Mouse (Mus musculus) heart, adult 8-10 months (tissue): ENCODE results near the gene Zfp341. TPM values are rescaled to one million over a fixed set of nuclear protein-coding genes. Genes with fewer than 3 reads are reported as not detected.
A peak's percentile ranks its signal among the peaks of the same experiment; 100 is the strongest.

Experiments
- DNase-seq: peaks from one replicate; pipeline ENCODE4 v3.0.0; 2022; ENCODE audit warnings: low spot score
- total RNA-seq, 4 experiments: library from RNA; stranded (reverse); gene quantifications; 2 replicates each; pipeline ENCODE4 v1.2.4; 2022

The Zfp341 gene
- total RNA-seq, 4 experiments from 2014 or later = 2.4 to 4.3 (median 2.7) TPM

- no peak for DNase-seq
These were observed 21.0 kb downstream of the Zfp341 start for GRCm38 (mm10) chr2:154633876-154634644.

GRCm38 (mm10) chr2:154635826-154636225 lies 22.7 kb downstream of the Zfp341 start:
- DNase-seq = no peak

- DNase-seq = no peak
These were observed 25.4 kb downstream of the Zfp341 start for GRCm38 (mm10) chr2:154638521-154638920.

- no peak for DNase-seq
These were observed 26.0 kb downstream of the Zfp341 start for GRCm38 (mm10) chr2:154639115-154639514.

GRCm38 (mm10) chr2:154641176-154641575 lies 28.1 kb downstream of the Zfp341 start:
- no peak for DNase-seq

GRCm38 (mm10) chr2:154642005-154642459 lies 28.9 kb downstream of the Zfp341 start:
- no peak for DNase-seq

- no peak for DNase-seq
These were observed 29.8 kb downstream of the Zfp341 start for GRCm38 (mm10) chr2:154642712-154643385.

- no peak for DNase-seq
These were observed 33.5 kb downstream of the Zfp341 start for GRCm38 (mm10) chr2:154646634-154647033.

- DNase-seq = no peak
These were observed 35.0 kb downstream of the Zfp341 start for GRCm38 (mm10) chr2:154648086-154648485.

- DNase-seq = no peak
These were observed 37.3 kb downstream of the Zfp341 start for GRCm38 (mm10) chr2:154650404-154650803.

DNA sequence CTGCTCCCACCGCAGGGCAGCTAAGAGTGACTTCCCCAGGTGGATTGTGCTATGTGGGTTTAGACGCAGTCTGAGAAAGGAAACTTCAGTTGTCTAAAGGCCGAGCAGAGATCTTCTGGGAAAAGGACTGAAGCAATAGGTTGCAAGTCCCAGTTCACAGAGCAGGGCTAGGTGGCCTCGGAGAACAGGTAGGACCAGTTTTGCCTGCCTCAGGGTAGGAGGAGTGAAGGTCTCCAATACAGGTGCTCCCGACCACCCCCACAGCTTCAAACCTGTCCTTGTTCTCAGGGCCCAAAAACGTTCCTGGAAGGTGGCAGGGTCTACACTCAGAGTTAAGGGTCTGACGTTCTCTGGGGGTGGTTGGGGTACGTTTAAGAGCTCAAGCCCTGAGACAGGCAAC lies 38.3 kb downstream of the Zfp341 start, which contains the start of gene Chmp4b:
Chmp4b (plus strand) TSS at position 343 of the 400 bp plus-strand sequence.
- no peak for DNase-seq

DNA sequence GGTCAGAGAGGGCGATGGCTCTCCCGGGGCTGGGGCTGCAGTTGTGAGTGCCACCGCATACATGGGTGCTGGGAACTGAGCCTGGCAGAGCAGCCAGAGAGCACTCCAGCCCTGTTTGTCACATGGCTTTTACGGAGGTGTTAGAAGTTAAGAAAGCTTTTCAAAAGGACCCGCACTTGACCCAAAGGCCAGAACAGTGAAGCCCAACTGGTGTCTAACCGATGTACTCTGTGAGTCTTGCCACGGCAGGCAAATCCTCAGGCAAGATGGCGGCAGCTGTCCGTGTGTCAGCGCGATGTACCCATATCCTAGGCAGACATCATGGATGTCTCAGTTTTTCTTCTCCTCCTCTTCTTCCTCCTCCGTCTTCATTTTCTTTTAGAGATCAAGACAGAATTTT lies 41.9 kb downstream of the Zfp341 start:
- DNase-seq = no peak

- no peak for DNase-seq
These were observed 42.8 kb downstream of the Zfp341 start for GRCm38 (mm10) chr2:154655878-154656414.

DNA sequence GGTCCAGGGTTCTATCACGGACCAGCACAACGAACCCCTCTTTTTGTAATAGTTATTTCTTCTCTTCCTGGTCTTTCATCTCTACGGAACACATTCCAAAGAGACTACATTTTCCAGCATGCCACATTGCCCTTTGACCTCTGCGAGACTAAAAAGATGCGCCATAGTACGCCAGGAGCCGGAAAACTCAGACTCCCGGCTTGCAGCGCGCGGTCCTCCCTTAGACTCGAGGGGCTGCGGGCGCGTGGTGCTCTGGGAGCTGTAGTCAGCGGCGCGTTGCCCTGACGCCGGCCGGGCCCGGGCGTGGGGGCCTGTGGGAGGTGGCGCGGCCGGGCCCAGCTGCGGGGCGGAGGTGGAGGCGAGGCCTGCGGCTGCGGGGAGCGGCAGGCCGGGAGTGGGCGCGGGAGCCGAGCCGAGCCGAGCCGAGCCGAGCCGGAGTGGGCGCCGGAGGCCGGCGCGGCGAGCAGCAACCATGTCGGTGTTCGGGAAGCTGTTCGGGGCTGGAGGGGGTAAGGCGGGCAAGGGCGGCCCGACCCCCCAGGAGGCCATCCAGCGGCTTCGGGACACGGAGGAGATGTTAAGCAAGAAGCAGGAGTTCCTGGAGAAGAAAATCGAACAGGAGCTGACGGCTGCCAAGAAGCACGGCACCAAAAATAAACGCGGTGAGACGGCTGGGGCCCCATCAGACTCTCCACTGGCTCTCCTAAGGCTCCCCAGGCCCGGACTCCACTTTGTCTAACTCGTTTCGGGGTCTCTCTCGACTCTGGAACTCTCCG lies 43.8 kb downstream of the Zfp341 start:
- DNase-seq = peak; percentile 98

- peak; percentile 62 for DNase-seq
These were observed 44.6 kb downstream of the Zfp341 start for GRCm38 (mm10) chr2:154657486-154658237.

DNA sequence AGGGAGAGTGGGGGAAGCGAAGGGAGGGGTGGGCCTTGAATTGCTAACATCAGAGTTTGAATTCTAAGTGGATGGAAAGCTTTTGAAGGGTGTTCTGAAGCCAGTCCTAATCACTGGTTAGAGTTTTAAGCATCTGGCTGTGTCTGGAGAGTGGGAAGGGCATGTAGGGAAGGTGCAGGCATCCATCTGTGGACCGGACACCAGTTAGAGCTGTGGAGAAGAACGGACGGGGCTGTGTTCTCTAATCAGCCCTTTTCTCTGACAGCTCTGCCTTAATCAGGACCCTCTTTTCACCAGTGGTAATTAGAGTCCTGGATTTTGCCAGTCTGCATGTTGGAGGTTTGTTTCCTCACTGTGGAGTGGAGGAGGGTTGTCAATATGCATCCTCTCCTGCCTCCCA lies 46.0 kb downstream of the Zfp341 start:
- no peak for DNase-seq

GRCm38 (mm10) chr2:154659531-154660074 lies 46.5 kb downstream of the Zfp341 start:
- no peak for DNase-seq

GRCm38 (mm10) chr2:154668680-154669079 lies 55.6 kb downstream of the Zfp341 start:
- no peak for DNase-seq

DNA sequence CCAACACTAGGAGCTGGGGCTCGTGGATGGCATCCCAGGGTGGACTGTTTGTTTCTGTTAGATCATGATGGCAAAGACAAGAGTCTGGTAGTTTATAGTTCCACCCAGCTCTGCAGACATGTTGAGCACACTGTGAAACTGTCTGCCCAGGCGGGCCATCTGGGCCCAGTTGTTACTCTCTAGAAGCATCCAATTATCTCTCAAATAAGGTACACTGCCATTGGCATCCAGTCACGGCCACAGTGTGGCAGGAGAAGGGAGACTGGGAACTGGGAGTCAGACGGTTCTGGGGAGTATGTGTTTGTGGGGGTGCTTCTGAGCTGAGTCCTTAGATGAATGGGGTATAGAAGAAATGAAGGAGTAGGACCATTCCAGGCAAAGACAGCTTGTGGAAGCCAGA lies 57.0 kb downstream of the Zfp341 start:
- no peak for DNase-seq

DNA sequence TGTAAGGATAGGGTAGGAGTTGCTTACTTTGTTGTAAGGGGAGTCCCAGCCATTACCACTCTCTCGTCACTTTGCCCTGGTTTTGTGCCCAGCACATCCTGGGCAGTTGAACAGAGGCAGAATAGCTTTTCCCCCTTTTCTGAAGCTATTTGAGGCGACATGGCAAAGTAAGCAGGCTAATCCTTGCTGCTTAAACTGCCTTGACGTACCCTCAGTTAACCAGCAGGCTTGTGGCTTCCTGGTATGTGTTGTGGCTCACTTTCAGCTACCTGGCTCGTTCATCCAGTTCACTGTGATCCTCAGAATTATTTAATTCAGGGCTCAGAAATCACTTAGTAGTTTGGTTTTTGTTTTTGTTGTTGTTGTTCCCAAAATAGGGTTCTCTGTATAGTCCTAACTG lies 57.6 kb downstream of the Zfp341 start:
- DNase-seq = no peak

- DNase-seq = no peak
These were observed 60.9 kb downstream of the Zfp341 start for GRCm38 (mm10) chr2:154674008-154674407.
